Mouse (Mus musculus) megakaryocyte, embryonic 14.5 days (primary cell): ENCODE results near the gene Epas1.

Source experiments
- FLI1 ChIP-seq: IDR thresholded peaks from 2 replicates; pipeline ENCODE4 v1.6.1; 2012; ENCODE audit warnings: low read length, inconsistent platforms, mixed read lengths
- GATA1 ChIP-seq: IDR thresholded peaks from 3 replicates; pipeline ENCODE4 v1.6.1; 2012; ENCODE audit warnings: mixed read lengths, low read length, inconsistent platforms, borderline replicate concordance

DNA sequence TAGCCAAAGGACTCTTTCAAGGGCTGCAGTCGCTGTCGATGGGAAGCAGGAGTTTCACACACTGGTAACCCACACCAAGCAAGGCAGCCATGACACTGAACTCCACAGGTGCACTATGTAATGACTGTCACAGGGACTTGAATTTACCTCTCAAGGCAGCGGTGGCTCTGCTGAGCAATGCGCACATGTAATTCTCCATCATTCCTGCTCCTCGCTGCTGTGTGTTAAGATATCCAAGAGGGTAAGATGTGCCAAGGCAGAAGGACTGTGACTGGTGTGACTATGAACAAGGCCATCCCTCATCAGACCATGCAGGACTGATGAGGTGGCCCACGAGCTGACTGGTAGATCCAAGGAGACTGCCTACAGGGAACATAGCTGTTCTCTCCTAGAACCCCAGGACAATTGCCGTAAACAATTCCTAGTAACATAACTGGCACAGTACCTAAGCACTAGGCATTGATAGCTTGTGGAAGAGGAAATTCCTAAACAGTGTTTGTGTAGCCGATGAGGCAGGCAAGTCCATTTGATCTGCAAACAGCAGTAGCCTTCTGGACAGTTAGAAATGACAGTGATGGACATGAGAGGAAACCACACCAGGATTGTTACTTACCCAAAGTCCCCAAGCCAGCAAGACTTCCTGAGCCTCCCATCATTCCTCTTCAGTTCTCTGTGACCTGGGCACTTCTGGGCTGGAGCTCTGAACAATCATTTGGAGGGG, 68.7 kb downstream of the Epas1 start:
- no peak for TF ChIP-seq GATA1
- TF ChIP-seq FLI1, result no peak
